Mouse (Mus musculus) CD4-positive, CD25-positive, alpha-beta regulatory T cell, adult 2 months (primary cell): ENCODE data around the gene Il33.
"Not testable (repeated sequence)": the region's sequence is repeated elsewhere in the genome, so short reads cannot be mapped to it uniquely, and the experiment has no call there.

Experiments used
- DNase-seq: peaks from one replicate; pipeline ENCODE4 v3.0.0-alpha.2; 2012; ENCODE audit warnings: low read depth, low spot score

The Il33 gene

GRCm38 (mm10) chr19:29937445-29937844 lies 12.5 kb downstream of the Il33 start:
- no peak for DNase-seq

DNA sequence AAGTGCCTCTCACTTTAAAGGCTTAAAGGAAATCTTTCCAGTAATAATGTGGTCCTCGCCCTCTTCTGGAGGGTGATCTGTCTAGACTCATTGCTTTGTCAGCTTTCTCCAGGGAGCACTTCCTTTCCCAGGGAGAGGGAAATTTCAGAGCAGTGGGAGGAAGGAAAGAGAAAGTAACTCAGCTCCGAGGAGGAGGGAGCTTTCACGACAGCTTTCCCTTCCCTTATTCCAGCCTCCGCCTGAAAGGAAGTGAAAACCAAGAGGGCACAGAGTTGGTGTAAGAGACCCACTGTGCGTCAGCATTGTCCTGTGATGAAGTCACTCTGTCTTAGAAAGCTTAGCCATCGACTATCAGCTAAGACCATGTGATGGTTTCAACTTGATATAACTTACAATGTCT lies 15.3 kb downstream of the Il33 start:
- no peak for DNase-seq

DNA sequence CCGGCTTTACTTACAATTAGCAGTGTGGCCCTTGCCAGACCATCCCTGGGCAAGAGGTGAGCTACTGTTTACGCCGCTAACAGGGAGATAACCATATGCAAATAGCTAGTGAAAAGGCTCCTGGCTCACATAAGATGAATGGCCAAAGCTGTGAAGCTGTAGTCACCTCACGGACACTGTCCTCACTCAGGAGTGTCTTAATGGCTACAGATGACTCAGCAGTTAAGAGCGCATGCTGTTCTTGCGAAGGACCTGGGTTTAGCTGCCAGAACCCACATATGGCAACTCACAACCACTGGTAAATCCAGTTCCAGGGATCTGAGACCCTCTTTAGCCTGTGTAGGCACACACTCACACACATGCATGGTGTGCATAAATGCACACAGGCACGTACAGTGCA lies 16.3 kb downstream of the Il33 start:
- no peak for DNase-seq

- DNase-seq = no peak
Observed at GRCm38 (mm10) chr19:29942358-29942757, 17.4 kb downstream of the Il33 start.

- no peak for DNase-seq
Observed at GRCm38 (mm10) chr19:29944426-29944825, 19.5 kb downstream of the Il33 start.

DNA sequence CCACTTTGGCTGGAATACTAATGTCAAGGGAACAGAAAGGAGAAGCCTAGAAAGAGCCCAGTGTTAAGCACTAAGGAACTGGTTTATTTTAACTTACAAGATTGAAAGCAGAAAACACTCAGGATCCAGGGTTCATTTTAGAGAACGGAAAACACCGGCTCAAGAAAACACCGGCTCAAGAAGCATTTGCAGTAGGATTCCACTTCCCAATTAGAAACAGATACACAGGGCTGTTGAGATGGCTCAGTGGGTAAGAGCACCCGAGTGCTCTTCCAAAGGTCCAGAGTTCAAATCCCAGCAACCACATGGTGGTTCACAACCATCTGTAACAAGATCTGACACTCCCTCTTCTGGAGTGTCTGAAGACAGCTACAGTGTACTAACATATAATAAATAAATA lies 20.0 kb downstream of the Il33 start:
- DNase-seq = not testable (repeated sequence)

GRCm38 (mm10) chr19:29945557-29946422 lies 20.9 kb downstream of the Il33 start:
- no peak for DNase-seq

GRCm38 (mm10) chr19:29946423-29946716 lies 21.5 kb downstream of the Il33 start:
- no peak for DNase-seq

- DNase-seq = no peak
Observed at GRCm38 (mm10) chr19:29947056-29947455, 22.1 kb downstream of the Il33 start.

GRCm38 (mm10) chr19:29947891-29948801 lies 23.2 kb downstream of the Il33 start:
- peak; percentile 71 for DNase-seq

DNA sequence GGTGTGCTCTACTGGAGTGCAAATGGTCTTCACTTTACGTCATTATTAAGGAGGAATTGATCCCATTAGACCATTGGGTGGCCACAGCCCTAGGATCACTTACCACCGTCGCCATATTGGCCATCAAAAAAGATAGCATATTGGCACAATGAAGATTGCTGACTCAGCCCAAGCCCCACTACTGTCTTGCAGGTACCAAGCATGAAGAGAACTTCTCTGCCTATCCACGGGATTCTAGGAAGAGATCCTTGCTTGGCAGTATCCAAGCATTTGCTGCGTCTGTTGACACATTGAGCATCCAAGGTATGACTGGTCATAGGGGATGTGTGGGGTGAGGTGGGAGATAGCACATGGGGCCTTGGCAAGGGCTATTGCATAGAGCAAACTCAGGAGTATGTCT lies 27.6 kb downstream of the Il33 start:
- no peak for DNase-seq

DNA sequence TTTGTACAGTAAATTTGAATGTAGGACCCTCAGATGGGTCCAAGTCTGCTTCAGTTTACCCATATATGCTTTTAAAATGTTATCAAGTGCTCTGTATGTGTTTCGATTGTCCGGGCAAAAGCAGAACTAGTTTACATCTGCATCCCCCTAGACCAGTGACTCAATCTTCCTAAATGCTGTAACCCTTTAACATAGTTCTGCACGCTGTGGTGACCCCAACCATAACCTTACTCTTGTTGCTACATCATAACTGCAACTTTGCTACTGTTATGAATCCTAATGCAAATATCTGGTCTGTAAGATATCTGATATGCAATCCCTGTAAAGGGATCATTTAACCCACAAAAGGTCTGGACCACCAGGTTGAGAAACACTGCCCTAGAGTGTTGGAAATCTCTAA lies 28.9 kb downstream of the Il33 start:
- DNase-seq = no peak

GRCm38 (mm10) chr19:29955454-29955853 lies 30.5 kb downstream of the Il33 start:
- DNase-seq = no peak

GRCm38 (mm10) chr19:29960906-29961305 lies 36.0 kb downstream of the Il33 start:
- no peak for DNase-seq

GRCm38 (mm10) chr19:29961842-29962241 lies 36.9 kb downstream of the Il33 start:
- no peak for DNase-seq

- no peak for DNase-seq
Observed at GRCm38 (mm10) chr19:29963598-29964092, 38.7 kb downstream of the Il33 start.

DNA sequence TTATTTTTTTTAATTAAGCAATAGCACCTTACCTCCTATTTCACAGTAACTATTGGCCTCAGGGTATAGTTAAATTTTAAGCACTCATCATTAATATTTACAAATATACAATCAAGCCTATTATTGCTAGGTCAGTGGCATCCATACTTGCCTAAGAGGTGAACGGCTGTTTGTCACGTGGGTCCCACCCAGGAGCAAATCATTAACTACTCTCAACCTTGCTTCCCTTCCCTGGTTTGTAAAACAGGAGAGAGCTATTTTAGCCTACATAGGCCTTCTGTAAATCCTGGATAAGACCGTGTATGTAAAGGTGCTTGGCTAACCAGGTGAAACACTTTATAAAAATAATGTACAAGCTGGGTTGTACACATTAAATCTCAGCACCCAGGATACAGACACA lies 43.0 kb downstream of the Il33 start:
- no peak for DNase-seq

DNA sequence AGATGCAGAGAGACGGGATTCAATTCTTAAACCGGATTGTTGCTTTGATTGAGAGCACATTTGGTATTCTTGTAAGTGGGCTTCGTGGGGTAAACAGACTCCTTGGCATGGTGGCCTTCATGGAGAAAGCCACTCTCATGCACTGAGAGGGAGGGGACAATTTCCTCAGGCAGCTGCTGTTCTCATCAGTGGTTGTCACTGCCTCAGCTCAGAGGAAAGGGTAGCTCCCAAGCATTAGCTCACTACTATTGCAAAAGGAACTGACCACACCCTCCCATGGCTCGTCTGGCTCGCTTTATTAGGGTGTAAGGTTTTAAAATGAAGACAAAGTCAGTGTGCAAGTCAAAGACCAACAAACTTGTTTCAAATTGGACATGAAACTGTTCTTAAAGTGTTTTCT lies 48.5 kb downstream of the Il33 start:
- DNase-seq = no peak

DNA sequence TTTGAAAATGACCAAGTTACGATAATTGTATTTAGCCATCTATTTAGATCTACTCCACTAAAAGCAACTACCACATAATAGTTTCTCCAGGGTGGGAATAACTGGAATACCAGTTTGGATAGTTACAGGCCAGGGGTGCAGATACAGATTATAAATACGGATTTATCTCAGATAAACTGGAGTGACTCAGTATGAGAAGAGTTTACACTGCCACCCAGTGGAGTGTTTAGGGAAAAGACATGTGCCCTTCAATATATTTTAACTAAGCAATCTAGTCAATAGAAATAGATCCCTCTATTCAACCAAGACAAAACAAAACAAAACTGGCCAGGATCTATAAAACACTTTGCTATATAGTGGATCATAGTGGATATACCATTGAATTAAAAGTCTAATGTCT lies 53.9 kb downstream of the Il33 start:
- DNase-seq = peak; percentile 41

- DNase-seq = no peak
Observed at GRCm38 (mm10) chr19:29979452-29980089, 54.7 kb downstream of the Il33 start.

GRCm38 (mm10) chr19:29984208-29985005 lies 59.5 kb downstream of the Il33 start:
- DNase-seq = no peak
